Mouse (Mus musculus) liver, adult (tissue): ENCODE data around the gene Grk1.

Experiments used
- GATA4 ChIP-seq: IDR thresholded peaks from 2 replicates; pipeline ENCODE4 v1.6.1; 2014; ENCODE audit warnings: mild to moderate bottlenecking, low read length; ENCODE audit not compliant: insufficient replicate concordance

The Grk1 gene

GRCm38 (mm10) chr8:13404666-13405131, at the start of gene Grk1:
TSS of gene Grk1 (plus strand) at chr8:13405081.
- no peak for TF ChIP-seq GATA4

GRCm38 (mm10) chr8:13356221-13356620, 48.7 kb upstream of the Grk1 start:
- TF ChIP-seq GATA4 = no peak

- TF ChIP-seq GATA4 = no peak
These were observed 48.2 kb upstream of the Grk1 start for GRCm38 (mm10) chr8:13356681-13357080.

- no peak for TF ChIP-seq GATA4
These were observed 44.7 kb upstream of the Grk1 start for GRCm38 (mm10) chr8:13360213-13360612.

GRCm38 (mm10) chr8:13361865-13362264, 43.0 kb upstream of the Grk1 start:
- no peak for TF ChIP-seq GATA4

- TF ChIP-seq GATA4 = no peak
These were observed 31.7 kb upstream of the Grk1 start for GRCm38 (mm10) chr8:13373151-13373662.

- TF ChIP-seq GATA4 = no peak
These were observed 23.3 kb upstream of the Grk1 start for GRCm38 (mm10) chr8:13381630-13382029.

GRCm38 (mm10) chr8:13382536-13382935, 22.3 kb upstream of the Grk1 start:
- no peak for TF ChIP-seq GATA4

- TF ChIP-seq GATA4 = no peak
These were observed 21.9 kb upstream of the Grk1 start for GRCm38 (mm10) chr8:13382999-13383398.

GRCm38 (mm10) chr8:13386366-13386765, 18.5 kb upstream of the Grk1 start:
- TF ChIP-seq GATA4 = no peak

- no peak for TF ChIP-seq GATA4
These were observed 17.2 kb upstream of the Grk1 start for GRCm38 (mm10) chr8:13387728-13388127.

GRCm38 (mm10) chr8:13388744-13389143, 16.1 kb upstream of the Grk1 start:
- no peak for TF ChIP-seq GATA4

- TF ChIP-seq GATA4 = no peak
These were observed 11.0 kb upstream of the Grk1 start for GRCm38 (mm10) chr8:13393869-13394268.

GRCm38 (mm10) chr8:13396725-13397124, 8.2 kb upstream of the Grk1 start, which contains the start of gene Atp4b:
TSS of gene Atp4b (minus strand) at chr8:13396825.
- no peak for TF ChIP-seq GATA4

GRCm38 (mm10) chr8:13403517-13403916, 1.4 kb upstream of the Grk1 start:
- no peak for TF ChIP-seq GATA4

GRCm38 (mm10) chr8:13406011-13406410, 1.1 kb downstream of the Grk1 start:
- no peak for TF ChIP-seq GATA4

- TF ChIP-seq GATA4 = no peak
These were observed 6.7 kb downstream of the Grk1 start for GRCm38 (mm10) chr8:13411597-13411996.

- no peak for TF ChIP-seq GATA4
These were observed 8.1 kb downstream of the Grk1 start for GRCm38 (mm10) chr8:13412891-13413558.
